Mouse (Mus musculus) midbrain, embryonic 16.5 days (tissue): Measurements from ENCODE around the gene Ncoa1. TPM values are rescaled to one million over a fixed set of nuclear protein-coding genes. Genes with fewer than 3 reads are reported as not detected.
A peak's percentile ranks its signal among the peaks of the same experiment; 100 is the strongest.

ENCODE experiments used
- ATAC-seq: fragments of 200-750 bp; cut with Nextera tagmentation; 2 replicates; pipeline ENCODE4 v1.8.0; 2017; ENCODE audit warnings: moderate TSS enrichment
- H3K27ac ChIP-seq: fragments of 300-500 bp; sonication (generic); 2 replicates; pipeline ENCODE4 v1.5.1; 2014; ENCODE audit warnings: mild to moderate bottlenecking, low read length, mixed read lengths
- H3K27me3 ChIP-seq: fragments of 300-500 bp; sonication (generic); 2 replicates; pipeline ENCODE4 v1.6.1; 2014; ENCODE audit warnings: low read depth, low read length, mixed read lengths; ENCODE audit not compliant: control insufficient read depth, insufficient read depth
- H3K36me3 ChIP-seq: fragments of 300-500 bp; sonication (generic); 2 replicates; pipeline ENCODE4 v1.6.1; 2014; ENCODE audit warnings: mild to moderate bottlenecking, low read length, moderate library complexity, mixed read lengths; ENCODE audit not compliant: control insufficient read depth, insufficient read depth
- H3K4me1 ChIP-seq: fragments of 300-500 bp; sonication (generic); 2 replicates; pipeline ENCODE4 v1.6.1; 2014; ENCODE audit warnings: mild to moderate bottlenecking, low read length, mixed read lengths; ENCODE audit not compliant: control insufficient read depth, insufficient read depth
- H3K4me2 ChIP-seq: fragments of 300-500 bp; sonication (generic); 2 replicates; pipeline ENCODE4 v1.6.1; 2014; ENCODE audit warnings: mild to moderate bottlenecking, low read length, mixed read lengths
- H3K4me3 ChIP-seq: fragments of 300-500 bp; sonication (generic); 2 replicates; pipeline ENCODE4 v1.5.1; 2014; ENCODE audit warnings: low read depth, mild to moderate bottlenecking, low read length, moderate library complexity, mixed read lengths
- H3K9ac ChIP-seq: fragments of 300-500 bp; sonication (generic); 2 replicates; pipeline ENCODE4 v1.6.1; 2014; ENCODE audit warnings: low read depth, low read length, mixed read lengths
- H3K9me3 ChIP-seq: fragments of 300-500 bp; sonication (generic); replicated peaks from 2 replicates; pipeline ENCODE4 v1.6.1; 2014; ENCODE audit warnings: mild to moderate bottlenecking, low read length, mixed read lengths; ENCODE audit not compliant: control insufficient read depth, poor library complexity, severe bottlenecking
- WGBS: fragments of 180-500 bp; shearing (Covaris S2); extraction: QIAGEN DNeasy Blood & Tissue Kit; methylation state at CpG from one replicate; pipeline ENCODE4 v1.1.7; 2014; 5-methylcytosine and 5-hydroxymethylcytosine counted together
- polyA plus RNA-seq: library from polyadenylated mRNA; unstranded; fragments of >200 nt; fragmentation: Nextera tagmentation; extraction: Ambion mirVana; gene quantifications from 2 replicates; pipeline ENCODE4 v1.2.1, GENCODE M21; 2015

Gene Ncoa1
- 10.0 and 10.9 TPM in 2 replicates for polyA plus RNA-seq

GRCm38 (mm10) chr12:4476832-4477671 is at the start of gene Ncoa1:
Gene Ncoa1 (minus strand): TSS chr12:4477182.
- peaks cover 25% of the 10 kb centered on the region for H3K4me1 ChIP-seq
- no peaks in the 10 kb centered on the region for H3K27me3 ChIP-seq
- peak within 1 kb of the TSS; percentile 99 for H3K9ac ChIP-seq
- peak within 1 kb of the TSS; percentile 97 for H3K27ac ChIP-seq
- peak; percentile 82 for ATAC-seq
- under 1% methylated on average over 33 of the region's 98 CpGs for WGBS
- H3K36me3 ChIP-seq: no peaks in the 10 kb centered on the region
- peak within 1 kb of the TSS; percentile 96 for H3K4me3 ChIP-seq
- H3K9me3 ChIP-seq: no peaks in the 10 kb centered on the region
- H3K4me2 ChIP-seq: peak within 1 kb of the TSS; percentile 65

- ATAC-seq: 0 out of 2 replicates have a peak, but pooled peaks have one; percentile 16
- no peaks in the 10 kb centered on the region for H3K36me3 ChIP-seq
- no peak overlapping the region for H3K4me2 ChIP-seq
- WGBS: 28% methylated on average over 7 of the region's 7 CpGs
- peaks cover 20% of the 10 kb centered on the region for H3K4me1 ChIP-seq
- no peak overlapping the region for H3K9ac ChIP-seq
- no peak overlapping the region for H3K4me3 ChIP-seq
- H3K27ac ChIP-seq: peak overlapping the region; percentile 58
- no peaks in the 10 kb centered on the region for H3K27me3 ChIP-seq
- no peaks in the 10 kb centered on the region for H3K9me3 ChIP-seq
Measured at GRCm38 (mm10) chr12:4524546-4524945, 47.6 kb upstream of the Ncoa1 start.

- H3K27me3 ChIP-seq: no peaks in the 10 kb centered on the region
- 13% methylated on average over 9 of the region's 9 CpGs for WGBS
- H3K4me3 ChIP-seq: no peak overlapping the region
- peak overlapping the region; percentile 36 for H3K4me2 ChIP-seq
- H3K36me3 ChIP-seq: no peaks in the 10 kb centered on the region
- H3K4me1 ChIP-seq: peaks cover 20% of the 10 kb centered on the region
- peak overlapping the region; percentile 58 for H3K27ac ChIP-seq
- H3K9ac ChIP-seq: no peak overlapping the region; the same call in 1 of the 2 replicates
- H3K9me3 ChIP-seq: no peaks in the 10 kb centered on the region
- peak; percentile 79 for ATAC-seq
Measured at GRCm38 (mm10) chr12:4523688-4524298, 46.8 kb upstream of the Ncoa1 start.

- no peak overlapping the region for H3K4me3 ChIP-seq
- no peak overlapping the region for H3K9ac ChIP-seq
- H3K4me1 ChIP-seq: peaks cover 20% of the 10 kb centered on the region
- H3K27me3 ChIP-seq: no peaks in the 10 kb centered on the region
- H3K27ac ChIP-seq: peak overlapping the region; percentile 58
- no peaks in the 10 kb centered on the region for H3K9me3 ChIP-seq
- ATAC-seq: peak; percentile 89
- H3K36me3 ChIP-seq: no peaks in the 10 kb centered on the region
- peak overlapping the region; percentile 36 for H3K4me2 ChIP-seq
- WGBS: 3% methylated on average over 10 of the region's 10 CpGs
Measured at GRCm38 (mm10) chr12:4523208-4523607, 46.2 kb upstream of the Ncoa1 start.

- no peak overlapping the region for H3K4me3 ChIP-seq
- peaks cover 10% of the 10 kb centered on the region for H3K4me1 ChIP-seq
- no peak overlapping the region for H3K9ac ChIP-seq
- ATAC-seq: no peak
- WGBS: 87% methylated on average over 11 of the region's 11 CpGs
- H3K27ac ChIP-seq: no peak overlapping the region
- H3K9me3 ChIP-seq: no peaks in the 10 kb centered on the region
- no peaks in the 10 kb centered on the region for H3K27me3 ChIP-seq
- H3K36me3 ChIP-seq: no peaks in the 10 kb centered on the region
- no peak overlapping the region for H3K4me2 ChIP-seq
Measured at GRCm38 (mm10) chr12:4518957-4519356, 42.0 kb upstream of the Ncoa1 start.

GRCm38 (mm10) chr12:4509591-4510061 is 32.6 kb upstream of the Ncoa1 start:
- peaks cover 4% of the 10 kb centered on the region; the same call in 1 of the 2 replicates for H3K4me1 ChIP-seq
- H3K9me3 ChIP-seq: no peaks in the 10 kb centered on the region
- no peaks in the 10 kb centered on the region for H3K36me3 ChIP-seq
- peak overlapping the region; percentile 48 for H3K4me2 ChIP-seq
- peak overlapping the region; percentile 73 for H3K27ac ChIP-seq
- peak overlapping the region; percentile 52 for H3K9ac ChIP-seq
- 27% methylated on average over 12 of the region's 12 CpGs for WGBS
- peak overlapping the region; percentile 13 for H3K4me3 ChIP-seq
- H3K27me3 ChIP-seq: no peaks in the 10 kb centered on the region
- ATAC-seq: no peak

GRCm38 (mm10) chr12:4508182-4508581 is 31.2 kb upstream of the Ncoa1 start:
- Histone ChIP-seq H3K27me3 (no peaks in the 10 kb centered on the region), H3K27ac (no peak overlapping the region), H3K9ac (no peak overlapping the region), H3K4me2 (no peak overlapping the region), H3K9me3 (no peaks in the 10 kb centered on the region), H3K4me3 (no peak overlapping the region), H3K36me3 (no peaks in the 10 kb centered on the region), H3K4me1 (peaks cover 10% of the 10 kb centered on the region; the same call in 1 of the 2 replicates)
- ATAC-seq: no peak
- WGBS: 63% methylated on average over 1 of the region's 1 CpGs

- Histone ChIP-seq H3K9me3 (no peaks in the 10 kb centered on the region), H3K4me1 (peaks cover 10% of the 10 kb centered on the region; the same call in 1 of the 2 replicates), H3K27ac (no peak overlapping the region), H3K9ac (no peak overlapping the region), H3K36me3 (no peaks in the 10 kb centered on the region), H3K4me3 (no peak overlapping the region), H3K27me3 (no peaks in the 10 kb centered on the region), H3K4me2 (no peak overlapping the region)
- ATAC-seq: peak; percentile 74
- WGBS: 15% methylated on average over 6 of the region's 6 CpGs
Measured at GRCm38 (mm10) chr12:4507461-4507860, 30.5 kb upstream of the Ncoa1 start.
